Mouse (Mus musculus) heart, embryonic 16.5 days (tissue): ENCODE measurements at regions not wholly inside any gene's neighbourhood (a gene's known extent, or its start where the extent isn't known, plus 50 kb on each side); places are given as distances from the start of the nearest gene placed in this dataset.

ENCODE experiments used
- ATAC-seq: fragments of 200-750 bp; cut with Nextera tagmentation; replicated peaks from 2 replicates; pipeline ENCODE4 v1.8.0; 2017; ENCODE audit warnings: moderate number of reproducible peaks; ENCODE audit not compliant: insufficient read depth, low FRiP score; ENCODE audit errors: extremely low read depth
- H3K27ac ChIP-seq: fragments of 300-500 bp; sonication (generic); 2 replicates; pipeline ENCODE4 v1.5.1; 2014; ENCODE audit warnings: mild to moderate bottlenecking, low read length, control low read depth, moderate library complexity
- H3K27me3 ChIP-seq: fragments of 300-500 bp; sonication (generic); 2 replicates; pipeline ENCODE4 v1.6.1; 2014; ENCODE audit warnings: low read length, mixed read lengths; ENCODE audit not compliant: control insufficient read depth, insufficient read depth
- H3K36me3 ChIP-seq: fragments of 300-500 bp; sonication (generic); 2 replicates; pipeline ENCODE4 v1.6.1; 2014; ENCODE audit not compliant: control insufficient read depth, insufficient read depth
- H3K4me1 ChIP-seq: fragments of 300-500 bp; sonication (generic); 2 replicates; pipeline ENCODE4 v1.6.1; 2014; ENCODE audit warnings: low read length, mixed read lengths; ENCODE audit not compliant: control insufficient read depth, insufficient read depth
- H3K4me2 ChIP-seq: fragments of 300-500 bp; sonication (generic); 2 replicates; pipeline ENCODE4 v1.6.1; 2014; ENCODE audit warnings: low read depth, mild to moderate bottlenecking, control low read depth, low read length
- H3K4me3 ChIP-seq: fragments of 300-500 bp; sonication (generic); 2 replicates; pipeline ENCODE4 v1.5.1; 2014; ENCODE audit warnings: mild to moderate bottlenecking, control low read depth, low read length
- H3K9ac ChIP-seq: fragments of 300-500 bp; sonication (generic); 2 replicates; pipeline ENCODE4 v1.6.1; 2014; ENCODE audit warnings: low read length, control low read depth
- H3K9me3 ChIP-seq: fragments of 300-500 bp; sonication (generic); replicated peaks from 2 replicates; pipeline ENCODE4 v1.6.1; 2016; ENCODE audit warnings: low read length; ENCODE audit not compliant: control insufficient read depth
- WGBS: fragments of 180-500 bp; shearing (Covaris S2); extraction: QIAGEN DNeasy Blood & Tissue Kit; methylation state at CpG from one replicate; pipeline ENCODE4 v1.1.7; 2014; 5-methylcytosine and 5-hydroxymethylcytosine counted together

- Histone ChIP-seq H3K4me3 (no peak overlapping the region), H3K4me2 (no peak overlapping the region), H3K9ac (no peak overlapping the region), H3K4me1 (no peaks in the 10 kb centered on the region), H3K27me3 (no peaks in the 10 kb centered on the region), H3K36me3 (no peaks in the 10 kb centered on the region), H3K9me3 (no peaks in the 10 kb centered on the region), H3K27ac (no peak overlapping the region)
- 66% methylated on average over 1 of the region's 1 CpGs for WGBS
- no peak for ATAC-seq
These were observed 783.7 kb upstream of the Tbl1xr1 start for GRCm38 (mm10) chr3:21292774-21293173.

DNA sequence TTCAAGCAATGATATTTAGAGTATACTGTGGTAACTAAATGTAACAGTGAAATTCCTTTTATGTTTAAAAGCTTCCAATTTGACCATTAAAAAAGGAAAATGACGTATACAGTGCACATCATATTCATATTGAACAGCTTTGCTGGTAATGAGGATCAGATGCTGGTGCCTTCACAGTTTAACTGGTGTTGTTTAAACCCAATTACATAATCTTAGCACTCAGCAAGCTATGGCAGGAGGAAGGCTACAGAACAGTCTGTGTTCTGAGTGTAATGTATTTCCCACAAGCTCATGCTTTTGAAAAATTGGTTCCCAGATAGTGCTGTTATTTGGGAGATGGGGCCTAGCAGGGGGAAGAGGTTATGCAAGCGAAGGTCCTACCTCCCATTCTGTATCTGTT, 783.1 kb upstream of the Tbl1xr1 start:
- Histone ChIP-seq H3K9ac (no peak overlapping the region), H3K27ac (no peak overlapping the region), H3K36me3 (no peaks in the 10 kb centered on the region), H3K4me1 (0 out of 2 replicates have a peak, but pooled peaks cover 2% of the 10 kb centered on the region), H3K27me3 (no peaks in the 10 kb centered on the region), H3K4me2 (no peak overlapping the region), H3K4me3 (no peak overlapping the region), H3K9me3 (no peaks in the 10 kb centered on the region)
- no peak for ATAC-seq
- WGBS = 85% methylated on average over 2 of the region's 2 CpGs

DNA sequence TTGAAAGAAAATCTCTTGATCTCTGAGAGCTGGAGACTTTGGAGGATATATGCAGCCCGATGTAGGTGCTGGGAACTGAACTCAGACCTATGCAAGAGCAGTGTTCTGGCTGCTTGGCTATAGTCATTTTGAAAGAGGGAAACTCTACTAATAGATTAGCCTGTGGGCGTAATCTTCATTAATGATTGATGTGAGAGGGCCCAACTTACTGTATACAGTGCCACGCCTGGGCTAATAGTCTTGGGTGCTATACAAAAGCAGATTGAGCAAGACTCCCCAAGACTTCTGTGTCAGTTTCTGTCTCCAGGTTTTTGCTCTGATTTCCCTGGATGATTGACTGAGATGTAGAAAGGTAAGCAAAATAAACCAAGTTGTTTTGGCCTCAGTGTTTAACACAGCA, 781.7 kb upstream of the Tbl1xr1 start:
- Histone ChIP-seq H3K27me3 (no peaks in the 10 kb centered on the region), H3K4me2 (no peak overlapping the region), H3K9ac (no peak overlapping the region), H3K36me3 (no peaks in the 10 kb centered on the region), H3K4me1 (0 out of 2 replicates have a peak, but pooled peaks cover 2% of the 10 kb centered on the region), H3K9me3 (no peaks in the 10 kb centered on the region), H3K27ac (no peak overlapping the region), H3K4me3 (no peak overlapping the region)
- 93% methylated on average over 3 of the region's 3 CpGs for WGBS
- no peak for ATAC-seq

- no peak overlapping the region for H3K9ac ChIP-seq
- no peak overlapping the region for H3K27ac ChIP-seq
- no peak overlapping the region for H3K4me3 ChIP-seq
- no peaks in the 10 kb centered on the region for H3K9me3 ChIP-seq
- no peaks in the 10 kb centered on the region for H3K27me3 ChIP-seq
- no peaks in the 10 kb centered on the region for H3K36me3 ChIP-seq
- 60% methylated on average over 1 of the region's 1 CpGs for WGBS
- 0 out of 2 replicates have a peak, but pooled peaks cover 2% of the 10 kb centered on the region for H3K4me1 ChIP-seq
- no peak overlapping the region for H3K4me2 ChIP-seq
- no peak for ATAC-seq
These were observed 779.8 kb upstream of the Tbl1xr1 start for GRCm38 (mm10) chr3:21296581-21297110.

- no peaks in the 10 kb centered on the region for H3K36me3 ChIP-seq
- no peak overlapping the region for H3K4me2 ChIP-seq
- no peak for ATAC-seq
- no peak overlapping the region for H3K4me3 ChIP-seq
- no peak overlapping the region for H3K9ac ChIP-seq
- H3K27me3 ChIP-seq = no peaks in the 10 kb centered on the region
- H3K4me1 ChIP-seq = no peaks in the 10 kb centered on the region
- 62% methylated on average over 4 of the region's 4 CpGs for WGBS
- no peaks in the 10 kb centered on the region for H3K9me3 ChIP-seq
- no peak overlapping the region for H3K27ac ChIP-seq
These were observed 751.0 kb upstream of the Tbl1xr1 start for GRCm38 (mm10) chr3:21325329-21325896.

GRCm38 (mm10) chr3:21341916-21342315, 734.5 kb upstream of the Tbl1xr1 start:
- no peaks in the 10 kb centered on the region for H3K27me3 ChIP-seq
- no peak overlapping the region for H3K27ac ChIP-seq
- no peaks in the 10 kb centered on the region for H3K4me1 ChIP-seq
- ATAC-seq = no peak
- no peaks in the 10 kb centered on the region for H3K9me3 ChIP-seq
- H3K4me2 ChIP-seq = no peak overlapping the region
- no peak overlapping the region for H3K9ac ChIP-seq
- H3K36me3 ChIP-seq = no peaks in the 10 kb centered on the region
- H3K4me3 ChIP-seq = no peak overlapping the region

- 94% methylated on average over 1 of the region's 1 CpGs for WGBS
These were observed 733.4 kb upstream of the Tbl1xr1 start for GRCm38 (mm10) chr3:21343095-21343494.

GRCm38 (mm10) chr3:21349421-21349820, 727.0 kb upstream of the Tbl1xr1 start:
- ATAC-seq = peak; percentile 55; the same call in 1 of the 2 replicates
- no peak overlapping the region for H3K4me2 ChIP-seq
- 38% methylated on average over 3 of the region's 3 CpGs for WGBS
- no peak overlapping the region for H3K4me3 ChIP-seq
- no peaks in the 10 kb centered on the region for H3K9me3 ChIP-seq
- peaks cover 5% of the 10 kb centered on the region; the same call in 1 of the 2 replicates for H3K4me1 ChIP-seq
- no peaks in the 10 kb centered on the region for H3K27me3 ChIP-seq
- H3K27ac ChIP-seq = 0 out of 2 replicates have a peak overlapping the region, but pooled peaks have one; percentile 14
- H3K36me3 ChIP-seq = no peaks in the 10 kb centered on the region
- no peak overlapping the region for H3K9ac ChIP-seq

More at GRCm38 (mm10) chr3:21343095-21343494, 733.4 kb upstream of the Tbl1xr1 start:
- no peaks in the 10 kb centered on the region for H3K4me1 ChIP-seq
- H3K27ac ChIP-seq = no peak overlapping the region
- no peak overlapping the region for H3K4me2 ChIP-seq
- no peak overlapping the region for H3K9ac ChIP-seq
- no peaks in the 10 kb centered on the region for H3K36me3 ChIP-seq
- no peaks in the 10 kb centered on the region for H3K9me3 ChIP-seq
- ATAC-seq = no peak
- no peak overlapping the region for H3K4me3 ChIP-seq
- no peaks in the 10 kb centered on the region for H3K27me3 ChIP-seq

DNA sequence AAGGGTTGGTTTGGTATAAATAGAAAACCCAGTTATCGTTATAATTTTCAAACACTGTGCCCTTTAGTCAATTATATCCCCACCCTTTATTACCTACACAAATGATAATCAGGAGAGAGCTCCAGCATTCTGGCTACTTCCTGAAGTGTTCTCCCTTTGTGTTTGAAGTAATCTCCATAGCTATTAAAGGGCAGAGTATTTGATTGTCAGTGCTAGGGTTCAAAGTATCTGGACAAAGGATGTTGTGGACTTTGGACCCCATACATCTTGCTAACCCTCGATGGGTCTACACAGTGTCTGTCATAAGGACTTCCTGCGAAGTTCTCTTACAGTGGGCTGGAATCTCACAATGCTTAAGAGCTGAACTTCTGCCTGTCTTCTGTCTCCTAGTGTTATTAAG, 720.3 kb upstream of the Tbl1xr1 start:
- WGBS = 60% methylated on average over 3 of the region's 3 CpGs
- Histone ChIP-seq H3K4me2 (no peak overlapping the region), H3K9me3 (no peaks in the 10 kb centered on the region), H3K9ac (no peak overlapping the region), H3K36me3 (no peaks in the 10 kb centered on the region), H3K27me3 (no peaks in the 10 kb centered on the region), H3K4me1 (no peaks in the 10 kb centered on the region), H3K27ac (no peak overlapping the region), H3K4me3 (no peak overlapping the region)
- ATAC-seq = no peak
